Mouse (Mus musculus) heart, adult 10 weeks (tissue): ENCODE measurements around the gene Slfn9. TPM values are rescaled to one million over a fixed set of nuclear protein-coding genes. Genes with fewer than 3 reads are reported as not detected.

Source experiments
- polyA plus RNA-seq: library from polyadenylated mRNA; stranded (reverse); fragments of 350-450 nt; fragmentation: Illumina TruSeq; extraction: RNeasy Lipid Tissue Mini Kit (QIAGEN cat#74804); gene quantifications from one replicate; pipeline ENCODE4 v1.2.3, GENCODE M21; 2014; ENCODE audit warnings: low read depth, low replicate concordance

Gene Slfn9
- 1.2 TPM for polyA plus RNA-seq

GRCm38 (mm10) chr11:82991469-82992166 is at the start of gene Slfn9:
Gene Slfn9 (minus strand): TSS chr11:82991830.

GRCm38 (mm10) chr11:83020621-83021020 is 29.0 kb upstream of the Slfn9 start, which contains the start of gene Slfn8:
Gene Slfn8 (minus strand): TSS chr11:83020810.

DNA sequence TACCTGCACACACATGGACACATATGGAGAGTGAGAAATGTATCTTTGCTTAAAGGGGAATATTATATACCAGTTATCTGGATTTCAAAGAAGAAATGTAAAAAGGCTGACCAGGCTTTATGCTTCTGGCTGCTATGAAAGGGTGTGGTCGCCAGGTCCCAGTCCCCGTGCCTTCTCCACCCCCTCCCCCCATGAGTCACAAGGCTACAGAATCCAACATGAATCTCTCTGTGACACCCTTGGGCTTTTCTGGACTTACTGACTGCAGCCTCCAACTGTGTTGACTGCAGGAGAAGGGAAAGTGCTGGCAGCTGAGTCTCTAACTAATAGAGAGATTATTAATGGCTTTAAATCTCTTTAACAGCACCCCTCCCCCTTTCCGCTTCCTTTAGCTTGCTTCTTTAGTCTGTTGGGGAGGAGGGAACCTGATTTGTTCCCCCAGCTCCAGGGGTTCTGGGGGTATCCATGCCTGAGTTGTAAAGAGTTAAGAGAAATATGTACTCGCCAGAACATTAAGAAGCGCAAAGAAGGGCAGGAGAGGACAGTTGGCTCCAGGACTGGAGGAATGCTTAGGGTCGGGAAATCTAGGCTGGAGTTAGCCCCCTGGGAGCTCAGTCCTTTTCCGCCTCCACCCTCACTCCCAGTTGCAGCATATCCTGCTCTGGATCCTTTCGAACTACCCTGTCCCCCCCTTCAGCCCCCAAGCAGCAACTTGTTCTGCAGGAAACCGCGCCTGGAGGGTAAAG is 40.7 kb downstream of the Slfn9 start, which contains the start of gene Slfn5:
TSS of gene Slfn5 (plus strand) at position 614 of the 746 bp plus-strand sequence.

Other genes with a start within 250 kb of the Slfn9 start
- 0.26 TPM for gene Cct6b, start 227.5 kb downstream of the Slfn9 start, polyA plus RNA-seq
- gene Zfp830, start 227.5 kb downstream of the Slfn9 start, polyA plus RNA-seq, result 17.0 TPM
- gene Lig3, start 210.7 kb downstream of the Slfn9 start, polyA plus RNA-seq, result 14.0 TPM
- 2.9 TPM for gene Rffl, start 120.6 kb downstream of the Slfn9 start, polyA plus RNA-seq
- gene Rad51d, start 101.2 kb downstream of the Slfn9 start, polyA plus RNA-seq, result 11.0 TPM
- not detected for gene Fndc8, start 99.7 kb downstream of the Slfn9 start, polyA plus RNA-seq
- gene Nle1, start 83.4 kb downstream of the Slfn9 start, polyA plus RNA-seq, result 21.4 TPM
- 197 TPM for gene Unc45b, start 81.3 kb downstream of the Slfn9 start, polyA plus RNA-seq
- gene Slfn5, start 40.5 kb downstream of the Slfn9 start, polyA plus RNA-seq, result 57.8 TPM
- gene Slfn8, start 29.0 kb upstream of the Slfn9 start, polyA plus RNA-seq, result 2.1 TPM
- 7.0 TPM for gene Slfn2, start 73.3 kb upstream of the Slfn9 start, polyA plus RNA-seq
- gene Slfn1, start 125.0 kb upstream of the Slfn9 start, polyA plus RNA-seq, result 0.55 TPM
- 0.39 TPM for gene Slfn4, start 183.4 kb upstream of the Slfn9 start, polyA plus RNA-seq
- 4.6 TPM for gene Slfn3, start 199.5 kb upstream of the Slfn9 start, polyA plus RNA-seq